Mouse (Mus musculus) frontal cortex, adult 2 months (tissue): Measurements from ENCODE around the gene Zfp280c. TPM values are rescaled to one million over a fixed set of nuclear protein-coding genes. Genes with fewer than 3 reads are reported as not detected.

Experiments
- DNase-seq, 2 experiments: peaks; one replicate each; pipeline ENCODE4 v3.0.0; 2022; ENCODE audit warnings: low spot score in 1 of 2; ENCODE audit errors: extremely low spot score in 1 of 2
- polyA plus RNA-seq: library from polyadenylated mRNA; depleted of rRNA; stranded (reverse); fragments of >200 nt; gene quantifications from 2 replicates; pipeline ENCODE4 v1.2.3, GENCODE M21; 2012; rRNA removed

Zfp280c gene
- polyA plus RNA-seq, 1 experiment, result 30.3 TPM

DNA sequence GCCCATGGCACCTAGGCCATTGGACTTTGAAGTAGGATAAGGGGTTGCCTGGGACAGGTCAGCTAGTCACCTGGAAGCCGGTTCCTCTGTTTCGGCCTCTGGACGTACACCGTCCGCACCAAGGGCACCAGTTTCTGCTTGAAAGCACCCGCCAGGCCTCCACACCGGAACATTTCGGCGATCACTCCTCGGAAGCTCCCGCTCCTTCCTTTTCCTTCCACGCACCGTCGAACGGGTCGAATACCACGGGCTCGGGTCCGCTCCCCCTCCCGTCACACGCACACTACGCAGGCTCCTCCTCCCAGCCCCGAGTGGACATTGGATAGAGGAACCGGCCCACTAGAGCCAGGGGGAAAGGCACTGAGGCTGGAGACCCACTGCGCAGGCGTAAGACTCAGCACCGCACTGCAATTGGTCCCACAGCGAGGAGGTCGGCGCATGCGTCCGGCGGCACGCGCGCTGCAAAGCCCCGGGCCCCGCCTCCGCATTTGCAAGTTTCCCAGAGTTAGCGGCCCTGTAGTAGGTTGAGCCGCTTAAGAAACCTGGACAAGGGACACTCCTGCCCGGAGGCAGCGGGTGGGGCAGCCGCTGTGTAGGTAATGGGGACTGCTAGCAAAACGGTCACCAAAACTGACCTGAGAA lies 81.0 kb downstream of the Zfp280c start, which contains the start of gene Aifm1:
Aifm1 (minus strand) TSS at position 398 of the 642 bp plus-strand sequence.
- peak; percentile 89 to 90 for DNase-seq

GRCm38 (mm10) chrX:48493763-48494162 lies 100.5 kb downstream of the Zfp280c start:
- no peak for DNase-seq

Other genes with a start within 250 kb of the Zfp280c start
- 0.84 and 1.0 TPM in 2 replicates for gene Elf4, start 131.4 kb downstream of the Zfp280c start, polyA plus RNA-seq
- 29.4 and 33.5 TPM in 2 replicates for gene Aifm1, start 80.9 kb downstream of the Zfp280c start, polyA plus RNA-seq
- 65.6 and 66.1 TPM in 2 replicates for gene Rab33a, start 75.2 kb downstream of the Zfp280c start, polyA plus RNA-seq
- gene Slc25a14, start 28.9 kb upstream of the Zfp280c start, polyA plus RNA-seq, result 44.0 and 48.8 TPM in 2 replicates
- not detected in 2 replicates for gene Gpr119, start 80.0 kb upstream of the Zfp280c start, polyA plus RNA-seq
- gene Rbmx2, start 100.5 kb upstream of the Zfp280c start, polyA plus RNA-seq, result 8.8 and 11.1 TPM in 2 replicates